Mouse (Mus musculus) retina, postnatal 1 day (tissue): ENCODE measurements at regions not wholly inside any gene's neighbourhood (a gene's known extent, or its start where the extent isn't known, plus 50 kb on each side); places are given as distances from the start of the nearest gene placed in this dataset.

Experiments
- DNase-seq: peaks from one replicate; pipeline ENCODE4 v3.0.0-alpha.2; 2012

DNA sequence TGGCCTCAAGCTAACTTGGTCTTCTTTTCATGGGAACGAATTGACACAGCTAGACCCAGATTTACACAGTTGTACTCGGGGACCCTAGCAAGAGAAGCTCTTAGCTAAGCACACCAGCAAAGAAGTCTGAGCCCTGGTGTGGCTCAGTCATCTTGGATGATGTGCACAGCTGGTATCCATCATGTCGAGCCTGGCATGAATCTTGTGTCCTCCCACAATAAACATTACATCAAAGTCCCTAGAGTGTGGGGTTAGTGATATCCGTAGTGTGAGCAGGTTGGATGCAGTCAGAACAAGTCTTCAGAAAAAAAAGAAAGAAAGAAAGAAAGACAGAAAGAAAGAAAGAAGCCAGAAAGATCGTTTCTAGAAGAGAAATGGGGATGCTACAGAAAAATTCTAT is 52.1 kb upstream of the Hmcn1 start:
- DNase-seq = no peak

DNA sequence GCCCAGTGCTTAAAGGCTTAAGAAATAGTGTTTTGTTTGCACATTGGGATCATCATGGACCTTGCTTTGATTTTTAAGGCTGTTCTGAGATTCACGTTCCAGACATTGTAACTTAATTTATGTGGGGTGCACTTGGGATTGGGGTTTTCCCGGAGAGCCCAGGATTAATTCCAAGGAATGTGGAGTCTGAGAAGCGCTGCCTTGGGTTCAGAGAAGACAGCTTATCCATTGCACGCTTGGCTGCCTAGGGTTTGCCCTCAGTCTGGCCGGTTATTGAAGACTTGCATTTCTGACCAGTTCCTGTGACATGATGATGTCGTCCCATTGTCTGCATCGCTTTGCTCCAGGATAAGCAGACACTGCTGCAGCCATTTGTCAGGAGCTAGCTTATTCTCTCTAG is 53.4 kb upstream of the Hmcn1 start:
- DNase-seq = peak; percentile 45

DNA sequence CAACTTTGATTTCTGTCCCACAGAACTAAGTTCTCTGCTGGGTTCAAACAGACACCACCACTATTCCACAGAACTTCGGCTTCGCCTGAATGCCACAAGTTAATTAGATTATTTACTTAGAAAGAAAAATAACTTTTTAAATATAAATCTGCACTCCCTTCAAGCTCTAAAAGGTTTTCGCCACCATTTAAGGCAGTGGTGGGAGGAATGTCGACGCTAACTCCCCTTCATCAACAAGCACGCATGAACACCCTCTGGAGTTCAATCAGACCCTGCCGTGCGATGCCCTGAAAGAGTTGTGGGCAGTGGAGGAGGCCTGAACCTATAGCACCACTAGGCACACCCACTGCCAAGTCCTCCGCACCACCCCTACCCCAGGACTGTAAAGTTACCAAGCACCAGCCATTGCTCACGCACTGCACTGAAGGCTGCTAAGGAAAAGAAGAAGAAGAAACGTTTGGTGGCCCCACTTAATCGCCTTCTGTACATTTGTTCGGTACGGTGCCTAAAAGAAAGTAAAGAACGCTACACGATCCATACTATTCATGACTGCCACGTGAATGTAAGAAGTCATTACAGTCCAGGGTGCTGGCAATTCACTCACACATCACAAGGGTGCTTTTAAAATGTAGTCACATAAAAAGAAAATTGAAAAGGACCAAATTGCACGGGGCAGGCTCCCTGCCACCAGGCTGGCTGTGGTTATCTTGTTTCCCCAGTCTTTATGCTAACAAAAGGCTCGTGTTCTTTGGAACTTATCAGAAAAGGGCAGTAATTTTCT is 56.7 kb upstream of the Hmcn1 start:
- DNase-seq = no peak

DNA sequence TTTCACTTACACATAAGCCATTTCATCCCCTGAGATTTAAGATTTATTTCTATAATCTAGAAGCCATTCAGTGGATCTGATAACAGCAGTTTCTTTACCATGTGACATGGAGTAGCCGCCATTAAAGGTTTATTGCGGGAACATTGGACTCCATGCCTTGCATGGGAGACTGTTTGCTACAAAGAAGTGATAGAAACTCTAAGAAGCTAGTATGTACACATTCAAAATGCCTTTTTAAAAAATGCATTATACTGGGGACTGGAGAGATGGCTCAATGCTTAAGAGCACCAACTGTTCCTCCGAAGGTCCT is 57.2 kb upstream of the Hmcn1 start:
- DNase-seq = no peak

DNA sequence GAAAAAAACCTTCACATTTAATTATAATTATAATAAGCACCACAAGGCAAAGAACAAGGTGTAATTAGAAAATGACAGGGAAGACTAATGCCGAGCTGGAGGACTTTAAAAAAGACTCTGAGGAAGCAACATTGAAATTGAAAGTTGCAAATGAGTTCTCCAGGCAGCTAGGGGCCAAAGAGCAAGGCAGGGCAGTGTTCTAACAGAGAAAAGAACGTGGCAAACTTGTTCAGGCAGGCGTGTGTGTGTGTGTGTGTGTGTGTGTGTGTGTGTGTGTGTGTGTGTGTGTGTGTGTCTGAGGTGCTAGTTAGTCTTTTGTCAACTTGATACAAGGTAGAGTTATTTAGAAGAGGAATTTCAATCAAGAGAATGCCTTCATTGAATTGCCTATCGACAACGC is 60.0 kb upstream of the Hmcn1 start:
- no peak for DNase-seq

DNA sequence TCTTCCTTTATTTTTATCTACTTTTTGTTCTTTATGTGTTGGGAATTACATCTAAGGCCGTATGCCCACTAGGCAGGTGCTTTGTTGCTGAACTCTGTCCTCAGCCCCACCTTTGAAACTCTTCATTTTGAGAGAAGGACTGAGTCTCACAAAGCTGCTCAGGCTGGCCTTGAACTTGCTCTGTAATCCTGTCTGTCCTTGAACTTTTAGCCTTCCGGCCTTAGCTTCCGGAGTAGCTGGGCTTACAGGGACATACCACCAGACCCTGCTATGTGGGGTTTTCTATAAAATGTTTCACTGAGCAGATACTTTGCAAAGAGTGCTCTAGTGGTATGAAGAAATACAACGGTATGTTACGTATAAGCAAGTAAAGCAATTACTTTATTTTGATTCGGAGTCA is 62.2 kb upstream of the Hmcn1 start:
- no peak for DNase-seq

DNA sequence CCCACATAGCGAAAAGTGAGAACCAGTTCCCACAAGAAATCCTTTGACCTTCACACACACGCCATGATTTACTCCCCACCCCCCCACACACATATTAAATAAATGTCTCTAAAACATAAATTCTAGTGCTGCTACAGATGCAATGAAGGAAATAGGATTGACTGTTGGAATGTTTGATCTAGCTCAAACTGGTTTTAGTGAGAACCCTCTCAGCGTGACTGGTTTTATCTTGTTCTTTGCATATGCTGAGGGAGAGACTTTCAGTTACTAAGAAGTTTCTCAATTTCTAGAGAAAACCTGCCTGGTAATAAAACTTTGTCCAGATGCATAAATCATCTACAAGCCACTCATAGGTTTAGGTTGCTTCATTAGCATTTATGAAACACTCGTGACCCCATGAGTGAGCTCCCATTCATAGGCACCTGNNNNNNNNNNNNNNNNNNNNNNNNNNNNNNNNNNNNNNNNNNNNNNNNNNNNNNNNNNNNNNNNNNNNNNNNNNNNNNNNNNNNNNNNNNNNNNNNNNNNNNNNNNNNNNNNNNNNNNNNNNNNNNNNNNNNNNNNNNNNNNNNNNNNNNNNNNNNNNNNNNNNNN is 66.4 kb upstream of the Hmcn1 start:
- DNase-seq = no peak

DNA sequence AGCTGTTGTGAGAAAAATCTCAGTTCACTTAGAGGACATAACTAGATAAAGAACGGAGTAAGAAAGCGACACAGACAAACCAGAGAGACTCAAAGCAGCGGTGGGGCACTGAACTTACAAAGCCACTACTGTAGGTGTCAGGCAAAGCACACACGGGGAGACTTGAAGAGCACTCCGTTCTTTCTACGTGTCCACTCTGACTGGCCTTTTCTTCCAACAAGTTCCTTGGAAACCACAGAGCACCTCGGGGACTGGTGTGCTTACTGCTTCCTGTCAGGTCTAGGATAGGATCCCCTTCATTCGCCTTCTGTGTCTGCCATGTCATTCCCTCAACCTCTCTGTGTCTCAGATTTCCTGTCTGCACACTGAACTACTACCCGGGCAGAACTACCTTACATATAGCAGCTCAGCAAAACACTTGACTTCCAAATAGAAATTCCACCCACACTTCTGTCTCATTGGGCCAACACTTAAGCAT is 71.9 kb upstream of the Hmcn1 start:
- DNase-seq = no peak

DNA sequence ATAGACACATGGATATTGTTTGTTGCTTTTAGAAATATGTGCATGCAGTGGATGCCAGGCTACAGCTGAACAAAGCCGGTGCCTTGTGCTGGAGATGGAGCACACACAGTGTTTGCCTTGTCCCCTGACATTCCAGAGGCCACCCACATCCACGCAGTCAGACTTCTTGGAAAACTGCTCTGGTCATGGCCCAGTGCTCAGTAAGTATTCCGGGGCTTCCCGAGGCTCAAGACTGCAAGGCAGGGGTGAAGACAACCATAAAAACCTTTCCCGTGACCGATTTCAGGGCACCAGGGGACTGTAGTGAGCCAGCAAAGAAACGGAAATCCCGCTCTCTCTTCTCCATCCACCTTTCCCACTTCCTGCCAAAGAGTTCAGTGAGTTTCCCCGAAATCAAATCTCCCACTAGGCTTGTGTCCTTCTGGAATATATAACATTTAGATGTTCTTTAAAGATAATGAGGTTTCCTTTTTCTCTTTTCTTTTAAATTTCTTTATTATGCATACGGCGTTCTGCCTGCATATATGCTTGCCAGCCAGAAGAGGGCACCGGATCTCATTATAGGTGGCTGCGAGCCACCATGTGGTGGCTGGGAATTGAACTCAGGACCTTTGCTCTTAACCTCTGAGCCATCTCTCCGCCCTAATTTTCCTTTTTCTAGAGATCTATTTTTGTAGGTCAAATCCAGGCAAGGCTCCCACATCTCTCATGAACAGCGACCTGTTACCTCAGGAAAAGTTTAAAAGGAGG is 73.3 kb upstream of the Hmcn1 start:
- DNase-seq = peak; percentile 24

DNA sequence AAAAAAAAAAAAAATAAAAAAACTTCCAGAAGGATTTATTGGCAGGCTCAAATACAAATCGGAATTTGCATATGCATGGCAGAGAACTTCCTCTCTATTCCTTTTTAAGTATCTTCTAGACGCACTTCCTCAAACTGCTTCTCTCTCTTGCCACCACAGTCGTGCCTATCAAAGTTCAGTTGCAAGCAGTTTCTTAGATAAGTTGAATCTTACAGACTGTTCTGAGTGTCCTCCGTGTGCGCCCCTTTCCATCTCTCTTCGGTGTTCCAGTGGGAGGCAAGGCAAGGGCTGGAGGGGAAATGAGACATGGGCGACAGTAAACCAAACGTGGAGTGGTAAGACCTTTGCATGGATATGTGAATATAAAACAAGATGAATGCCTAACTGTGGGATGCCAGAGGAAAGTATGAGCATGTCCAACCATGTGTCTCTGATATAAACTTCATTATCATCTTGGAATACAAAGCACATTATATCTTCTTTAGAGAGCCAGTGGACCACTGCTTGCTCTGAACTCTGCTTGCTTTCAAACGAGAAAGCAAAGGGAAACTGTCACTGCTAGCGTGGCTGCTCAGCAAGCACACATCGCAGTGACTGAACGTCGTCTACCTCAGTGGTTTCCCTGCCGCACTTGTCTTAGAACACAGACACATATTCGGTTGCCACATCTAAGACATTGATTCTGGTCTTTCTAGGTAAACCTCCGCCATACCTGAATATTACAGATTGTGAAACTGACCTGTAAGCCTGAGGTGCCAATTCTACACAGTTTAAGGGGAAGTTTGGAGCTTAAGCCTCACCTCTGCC is 81.5 kb upstream of the Hmcn1 start:
- DNase-seq = no peak

DNA sequence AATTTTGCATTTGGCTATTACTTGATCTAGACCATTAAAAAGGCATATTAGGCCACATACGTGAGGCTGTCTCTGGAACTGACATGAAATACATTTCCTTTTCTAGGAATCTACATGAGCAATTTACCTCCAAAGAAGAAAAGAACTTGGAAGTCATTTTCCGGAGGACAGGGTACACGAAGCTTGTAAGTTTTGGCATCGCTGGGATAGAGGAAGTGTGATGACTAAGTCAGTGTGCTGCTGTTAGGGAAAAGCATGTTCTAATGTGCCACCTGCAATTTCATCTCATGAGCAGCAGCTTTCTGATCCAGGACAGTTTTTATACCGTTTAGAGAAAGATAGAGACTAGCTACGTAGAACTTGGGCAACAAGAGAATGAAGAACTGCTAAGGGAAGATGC is 82.3 kb upstream of the Hmcn1 start:
- DNase-seq = no peak

DNA sequence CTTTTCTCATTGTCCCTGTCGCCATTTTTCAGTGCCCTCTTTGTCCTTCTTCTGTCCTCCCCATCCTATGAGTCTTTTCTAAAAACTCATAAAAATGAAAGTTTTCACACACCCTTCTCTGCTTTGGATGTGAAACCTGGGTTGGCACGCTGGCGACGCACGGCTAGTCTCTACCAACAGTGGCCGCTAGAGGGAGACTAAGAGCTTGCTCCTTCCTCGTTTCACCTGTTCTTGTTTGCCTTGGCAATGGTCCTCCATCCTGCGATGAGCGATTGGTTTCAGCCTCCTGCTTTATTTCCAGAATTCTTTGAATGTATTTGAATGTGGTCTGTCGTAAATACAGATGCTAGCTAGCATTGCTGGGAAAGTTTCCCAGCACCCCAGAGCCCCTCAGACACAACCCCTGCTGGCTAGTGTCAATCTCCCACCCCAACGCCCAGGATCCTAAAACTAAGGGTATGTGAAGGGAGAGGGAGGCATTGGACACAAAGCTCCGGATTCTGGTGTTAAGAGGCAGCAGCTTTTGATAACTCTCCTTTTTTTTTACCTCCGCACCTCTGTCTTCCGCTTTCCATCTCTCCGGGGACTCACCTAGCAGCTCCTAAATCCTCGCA is 85.8 kb upstream of the Hmcn1 start:
- DNase-seq = peak; percentile 71

DNA sequence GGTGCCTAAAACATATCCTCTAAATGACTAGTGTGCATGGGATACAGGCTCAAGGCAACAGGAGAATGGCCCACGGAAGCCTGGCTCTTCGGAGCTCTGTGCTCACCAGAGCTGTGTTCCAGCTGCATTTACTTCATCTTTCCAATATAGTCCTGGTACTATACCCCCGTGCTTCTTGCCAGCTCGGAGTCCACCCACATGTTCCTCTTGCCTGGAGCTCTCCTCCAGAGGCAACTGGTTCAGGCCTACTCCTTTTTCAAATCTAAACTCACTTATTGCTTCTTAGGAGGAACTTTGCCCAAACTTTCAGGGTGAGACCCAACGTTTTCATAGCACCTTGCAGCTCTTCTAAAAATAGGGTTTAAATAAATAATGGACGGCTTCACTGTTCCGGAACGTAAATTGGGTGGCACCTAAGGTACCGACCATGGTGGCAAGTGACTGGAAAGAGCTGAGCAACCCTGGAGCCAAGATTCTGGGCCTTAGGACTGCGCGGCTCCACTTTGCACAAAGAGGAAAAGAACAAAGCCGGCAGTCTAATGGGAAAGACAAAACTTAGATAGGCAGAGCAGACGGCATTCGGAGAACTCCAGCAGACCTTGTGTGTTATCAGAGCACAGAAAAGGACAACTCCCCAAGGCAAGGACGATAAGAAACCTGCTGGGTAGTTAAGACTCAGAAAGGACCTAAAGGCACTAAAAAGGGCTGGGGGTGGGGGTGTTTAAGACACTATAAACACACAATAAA is 86.6 kb upstream of the Hmcn1 start:
- DNase-seq = no peak

DNA sequence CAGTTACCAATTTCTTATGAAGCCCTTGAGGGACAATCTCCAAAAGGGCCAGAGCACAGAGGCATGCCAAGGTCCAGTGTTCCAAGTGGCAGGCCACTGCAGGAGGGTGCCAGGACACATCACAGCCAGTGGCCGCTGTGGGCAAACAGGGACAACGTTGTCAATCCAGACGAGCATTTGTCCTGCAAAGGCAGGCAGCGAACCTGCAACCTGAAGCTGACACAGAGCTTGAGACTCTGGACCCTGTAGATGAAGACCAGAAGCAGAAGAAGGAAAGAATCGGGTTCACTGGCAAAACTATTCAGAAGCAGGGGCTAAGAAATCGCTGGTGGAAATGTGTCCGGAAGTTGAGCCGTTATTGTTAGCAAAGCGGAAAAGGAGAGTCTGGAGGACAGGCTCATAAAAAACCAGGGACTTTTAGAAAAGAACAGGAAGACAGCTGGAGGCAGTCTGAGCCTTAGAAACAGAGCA is 87.3 kb upstream of the Hmcn1 start:
- DNase-seq = no peak

DNA sequence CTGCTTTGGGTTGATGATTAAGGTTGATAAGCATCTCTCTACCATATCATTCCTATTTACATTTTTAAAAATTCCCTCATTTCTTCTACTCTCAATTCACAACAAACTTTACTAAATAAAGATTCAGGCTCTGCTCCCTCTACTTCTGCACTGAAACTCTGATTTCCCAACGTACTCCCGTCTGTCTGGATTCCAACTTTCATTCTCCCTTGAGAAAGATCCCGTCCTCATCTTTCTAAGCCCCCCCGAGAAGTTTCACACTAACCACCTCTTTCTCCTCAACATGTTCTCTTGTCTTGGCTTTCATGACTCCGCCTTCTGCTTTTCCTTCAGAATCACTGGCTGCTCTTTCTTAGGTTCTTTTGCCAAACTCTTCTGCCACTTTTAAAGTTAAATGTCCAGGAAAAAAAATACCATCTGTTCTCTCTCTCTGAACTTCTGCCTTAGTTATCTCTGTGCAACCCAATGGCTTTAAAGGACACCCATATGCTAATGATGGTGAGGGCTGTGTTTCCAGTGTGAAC is 89.3 kb upstream of the Hmcn1 start:
- DNase-seq = no peak

DNA sequence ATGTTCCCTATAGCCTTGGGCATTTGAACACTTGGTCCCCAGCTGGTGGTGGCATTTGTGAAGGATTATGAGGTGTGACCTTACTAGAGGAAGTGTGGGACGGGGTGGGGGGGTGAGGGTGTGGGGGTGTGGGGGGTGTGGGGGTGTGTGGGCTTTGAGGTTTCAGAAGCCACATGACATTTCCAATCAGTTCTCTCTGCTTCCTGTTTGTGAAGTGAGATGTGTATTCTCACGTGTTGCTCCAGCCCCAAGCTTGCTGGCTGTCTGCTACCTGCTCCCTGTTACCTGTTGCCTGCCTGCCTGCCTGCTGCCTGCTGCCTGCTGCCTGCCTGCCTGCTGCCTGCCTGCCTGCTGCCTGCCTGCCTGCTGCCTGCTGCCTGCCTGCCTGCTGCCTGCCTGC is 90.6 kb upstream of the Hmcn1 start:
- no peak for DNase-seq

DNA sequence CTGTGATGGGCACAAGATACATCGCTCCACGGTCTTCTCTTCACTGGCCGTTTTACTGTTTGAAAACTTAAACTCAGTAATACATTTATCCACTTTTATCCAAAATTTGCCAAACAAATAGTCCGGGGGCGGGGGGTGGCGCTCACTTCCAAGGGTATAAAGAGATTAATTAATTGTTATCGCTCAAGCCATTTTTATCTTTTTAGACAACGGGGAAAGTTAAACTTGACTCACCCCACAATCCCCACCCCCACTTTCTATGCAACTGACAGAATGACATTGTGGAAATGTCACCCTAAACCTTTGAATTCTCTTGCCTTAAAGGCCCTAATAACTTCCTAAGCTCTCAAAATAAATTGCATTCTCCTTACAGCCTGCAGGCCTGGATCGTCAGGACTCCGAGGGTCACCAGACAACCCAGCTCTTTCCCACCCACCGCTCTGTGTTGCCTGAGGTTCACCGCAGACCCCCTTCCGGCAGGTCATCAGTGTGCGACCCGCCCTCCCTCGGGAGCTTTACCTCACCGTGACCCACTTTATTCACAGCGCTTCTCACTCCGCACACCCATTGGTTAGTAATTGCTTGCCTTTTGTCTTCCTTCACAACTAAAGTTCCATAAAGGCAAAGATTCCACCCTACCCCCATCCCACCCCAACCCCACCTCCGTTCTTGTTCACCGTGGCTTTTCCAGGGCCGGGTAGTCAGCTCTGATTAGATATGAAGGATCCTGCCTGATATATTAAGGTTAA is 93.0 kb upstream of the Hmcn1 start:
- DNase-seq = peak; percentile 65

DNA sequence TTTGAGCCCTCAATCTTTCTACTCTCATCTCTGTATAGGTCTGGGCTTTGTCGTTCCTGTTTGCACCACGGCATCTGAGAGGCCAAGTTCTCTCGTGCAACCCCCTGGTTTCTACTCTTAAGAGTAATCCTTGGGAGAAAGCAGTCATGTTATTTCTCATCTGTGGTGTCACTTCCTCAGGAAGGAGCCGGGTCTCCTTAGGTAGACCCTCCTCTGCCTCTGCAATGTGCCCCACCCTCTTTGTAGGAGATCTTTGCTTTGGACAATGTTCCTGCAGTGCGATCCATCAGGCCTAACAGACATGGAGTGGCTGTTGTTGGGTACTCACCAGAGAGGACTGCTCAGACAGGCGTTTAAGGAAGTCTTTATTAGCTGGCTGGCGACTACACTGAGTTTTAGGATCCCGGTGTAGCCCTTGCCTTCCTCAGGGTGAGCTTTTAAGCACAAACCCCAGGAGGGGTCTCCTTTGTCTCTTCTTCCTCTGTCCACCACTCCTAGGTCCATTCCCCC is 94.0 kb upstream of the Hmcn1 start:
- no peak for DNase-seq

DNA sequence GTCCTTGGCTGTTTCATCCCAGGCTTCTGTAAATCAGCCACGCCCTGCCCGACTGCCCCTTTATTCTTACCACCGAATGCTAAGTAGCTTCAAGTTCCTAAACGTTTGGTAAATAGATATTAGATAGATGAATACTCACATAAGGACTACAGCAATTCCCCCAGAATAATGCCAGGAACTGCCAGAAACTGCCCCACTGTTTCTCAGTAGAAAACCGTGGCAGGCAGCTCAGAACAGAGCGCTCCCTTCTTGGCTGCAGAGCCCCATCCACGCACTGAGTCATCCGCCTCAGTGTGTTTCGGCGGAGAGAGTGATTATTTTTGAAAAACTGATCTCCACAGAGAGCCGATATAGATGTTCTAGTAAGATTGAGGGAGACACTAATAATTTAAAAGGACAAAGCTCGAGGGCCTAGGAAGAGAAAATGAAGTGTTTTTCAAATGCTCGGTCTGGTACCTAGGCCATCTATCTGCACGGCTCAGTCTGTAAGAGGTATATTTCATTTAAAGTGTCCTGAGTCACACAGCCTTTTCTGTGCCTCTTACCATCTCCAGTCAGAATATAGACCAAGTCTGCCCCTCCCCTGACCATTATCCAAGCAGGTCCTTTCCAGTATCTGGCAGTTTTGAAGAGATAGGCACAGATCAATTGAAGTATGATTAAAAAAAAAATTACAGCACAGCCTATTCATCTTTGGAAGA is 94.4 kb upstream of the Gm47985 start:
- DNase-seq = no peak

DNA sequence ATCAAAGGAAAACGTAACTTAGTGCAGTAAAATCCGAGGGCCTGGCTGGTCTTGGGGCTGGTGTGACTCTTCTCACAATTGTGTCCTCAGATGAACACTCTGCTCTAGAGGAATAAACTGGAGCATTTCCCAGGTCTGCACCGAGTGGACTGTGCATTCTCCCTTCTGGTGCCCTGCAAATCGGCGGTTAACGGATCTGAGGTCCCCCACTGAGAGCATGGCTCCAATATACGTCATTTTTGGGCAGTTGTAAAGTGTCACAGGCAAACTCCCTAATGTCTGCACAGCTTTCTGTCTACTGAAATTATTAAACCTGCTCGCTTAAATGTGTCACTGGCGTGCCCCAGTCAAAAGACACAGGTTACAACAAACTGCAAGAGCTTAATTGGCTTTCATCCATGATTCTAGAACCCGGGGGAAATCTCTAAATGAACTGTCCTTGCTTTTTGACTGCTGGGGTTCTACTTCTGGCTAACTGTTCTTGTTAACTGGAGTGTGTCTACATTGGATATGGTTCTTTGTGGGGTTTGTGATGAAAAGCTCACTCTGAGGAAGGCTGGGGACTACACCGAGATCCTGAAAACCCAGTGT is 93.7 kb upstream of the Gm47985 start:
- no peak for DNase-seq
